In the genomic region with DNA sequence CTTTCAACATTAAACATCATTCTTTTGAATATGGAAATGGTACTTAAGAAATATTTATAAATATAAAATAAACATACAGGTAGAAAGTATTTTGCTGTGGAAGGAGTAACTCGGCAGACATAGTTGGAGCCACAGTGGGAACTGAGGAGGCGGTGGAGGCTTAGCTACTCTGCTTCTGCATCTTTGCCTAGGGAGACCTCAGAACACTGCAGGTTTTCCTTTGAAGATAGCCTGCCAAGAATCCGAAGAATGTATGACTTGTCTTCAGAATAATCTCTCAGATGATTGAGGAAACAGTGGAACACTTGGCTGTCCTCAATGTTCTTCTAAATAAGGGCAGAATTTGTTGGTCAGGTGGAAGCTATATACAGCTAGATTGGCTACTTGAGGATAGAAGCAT, we compare ENCODE assay signal across 26 mouse cellular contexts.
DNase-seq lines count a peak whose midpoint lies in the region; ATAC-seq and TF ChIP-seq lines count a peak whose summit lies in the region.
"Had no signal": no experiment of that assay in that cellular context is flagged by ENCODE, and none has a peak within 500 bp of the region (broad histone marks: within the 10 kb centered on the region; RNA-seq: fewer than 3 reads in every experiment).

No protein-coding gene starts in this region.

- 57% methylated on average over 3 of the region's 3 CpGs for WGBS in embryonic facial prominence, embryonic 14.5 days
- WGBS in embryonic facial prominence, embryonic 10.5 days: 63% methylated on average over 3 of the region's 3 CpGs
- WGBS in midbrain, embryonic 10.5 days: 67% methylated on average over 3 of the region's 3 CpGs
- 62% methylated on average over 3 of the region's 3 CpGs for WGBS in midbrain, postnatal 0 days

- H3K9ac ChIP-seq in embryonic facial prominence, embryonic 14.5 days (ENCODE audit: low read depth, low read length): no peak overlapping the region
- no peak overlapping the region for H3K9ac ChIP-seq in midbrain, postnatal 0 days (replicated peaks; ENCODE audit: low read length, poor library complexity, severe bottlenecking)
- H3K9ac ChIP-seq: embryonic facial prominence, embryonic 12.5 days; forebrain, embryonic 12.5 days; forebrain, embryonic 15.5 days; heart, embryonic 12.5 days; heart, embryonic 15.5 days; hindbrain, embryonic 14.5 days had no signal

- TF ChIP-seq CTCF in midbrain, postnatal 0 days (IDR thresholded peaks at IDR 0.05): no peak

- no peak overlapping the region for H3K27ac ChIP-seq in embryonic facial prominence, embryonic 14.5 days (replicated peaks; ENCODE audit: low read depth, low read length)
- no peak overlapping the region for H3K27ac ChIP-seq in embryonic facial prominence, embryonic 10.5 days (replicated peaks)
- H3K27ac ChIP-seq in midbrain, embryonic 10.5 days (replicated peaks): no peak overlapping the region
- no peak overlapping the region for H3K27ac ChIP-seq in midbrain, postnatal 0 days (ENCODE audit: low read depth, low read length)
- H3K27ac ChIP-seq: embryonic facial prominence, embryonic 12.5 days; forebrain, embryonic 12.5 days; forebrain, embryonic 15.5 days; heart, embryonic 15.5 days; hindbrain, embryonic 14.5 days; hindbrain, postnatal 0 days had no signal

- peaks cover 9% of the 10 kb centered on the region; the same call in 1 of the 2 replicates for H3K4me1 ChIP-seq in embryonic facial prominence, embryonic 14.5 days (ENCODE audit: control insufficient read depth, insufficient read depth, low read length)
- H3K4me1 ChIP-seq in embryonic facial prominence, embryonic 10.5 days: peaks cover 14% of the 10 kb centered on the region
- peaks cover 16% of the 10 kb centered on the region for H3K4me1 ChIP-seq in midbrain, embryonic 10.5 days
- H3K4me1 ChIP-seq in midbrain, postnatal 0 days (ENCODE audit: insufficient read depth, low read length): 0 out of 2 replicates have a peak, but pooled peaks cover 6% of the 10 kb centered on the region
- H3K4me1 ChIP-seq: heart, embryonic 15.5 days had no signal

- no peak for ATAC-seq in embryonic facial prominence, embryonic 14.5 days (ENCODE audit: low read depth)
- ATAC-seq in midbrain, postnatal 0 days (ENCODE audit: low FRiP score): no peak
- ATAC-seq: CD4-positive, CD25-positive, alpha-beta regulatory T cell, adult 4 months; forebrain, embryonic 15.5 days; hindbrain, postnatal 0 days; inflammation-experienced regulatory T-cells, adult 6 months; intestine, embryonic 16.5 days had no signal

- DNase-seq in embryonic facial prominence, embryonic 14.5 days (ENCODE audit: low spot score): peak; percentile 23
- DNase-seq in embryonic facial prominence, embryonic 10.5 days (ENCODE audit: low spot score): no peak
- DNase-seq in midbrain, embryonic 10.5 days (ENCODE audit: low spot score): peak; percentile 11
- DNase-seq in midbrain, postnatal 0 days (ENCODE audit: low spot score): no peak
- peak; percentile 24 for DNase-seq in mesoderm, embryonic 11.5 days (ENCODE audit: low read depth, low spot score)
- DNase-seq in kidney, adult 8-10 months: no peak
- DNase-seq: adrenal gland, postnatal 10 days; adrenal gland, postnatal 36 days; cerebellum, adult 18-20 months; cerebellum, adult 9-10 months; cerebellum, postnatal 14 days; gastrocnemius, postnatal 10 days; gastrocnemius, postnatal 36 days; heart, postnatal 10 days; heart, postnatal 4 days had no signal

- H3K27me3 ChIP-seq in embryonic facial prominence, embryonic 14.5 days (replicated peaks; ENCODE audit: control insufficient read depth, insufficient read depth, low read length): no peaks in the 10 kb centered on the region
- no peaks in the 10 kb centered on the region for H3K27me3 ChIP-seq in embryonic facial prominence, embryonic 10.5 days (replicated peaks; ENCODE audit: low read depth, poor library complexity, severe bottlenecking)
- no peaks in the 10 kb centered on the region for H3K27me3 ChIP-seq in midbrain, embryonic 10.5 days (ENCODE audit: low read depth, poor library complexity, severe bottlenecking)
- no peaks in the 10 kb centered on the region for H3K27me3 ChIP-seq in midbrain, postnatal 0 days (ENCODE audit: insufficient read depth, low read length)
- H3K27me3 ChIP-seq: embryonic facial prominence, embryonic 12.5 days; forebrain, embryonic 12.5 days; forebrain, embryonic 15.5 days; heart, embryonic 12.5 days; heart, embryonic 15.5 days had no signal

- H3K36me3 ChIP-seq in embryonic facial prominence, embryonic 14.5 days (ENCODE audit: control insufficient read depth, insufficient read depth, low read length): no peaks in the 10 kb centered on the region
- no peaks in the 10 kb centered on the region for H3K36me3 ChIP-seq in embryonic facial prominence, embryonic 10.5 days (replicated peaks)
- peaks cover 13% of the 10 kb centered on the region for H3K36me3 ChIP-seq in midbrain, embryonic 10.5 days
- no peaks in the 10 kb centered on the region for H3K36me3 ChIP-seq in midbrain, postnatal 0 days (ENCODE audit: insufficient read depth, low read length)
- H3K36me3 ChIP-seq: embryonic facial prominence, embryonic 12.5 days; forebrain, embryonic 12.5 days; forebrain, embryonic 15.5 days; heart, embryonic 12.5 days; heart, embryonic 15.5 days had no signal

- H3K4me3 ChIP-seq in embryonic facial prominence, embryonic 14.5 days (ENCODE audit: low read depth, low read length): no peak overlapping the region
- H3K4me3 ChIP-seq in embryonic facial prominence, embryonic 10.5 days: no peak overlapping the region
- no peak overlapping the region for H3K4me3 ChIP-seq in midbrain, embryonic 10.5 days
- no peak overlapping the region for H3K4me3 ChIP-seq in midbrain, postnatal 0 days (ENCODE audit: low read depth, low read length)
- H3K4me3 ChIP-seq: embryonic facial prominence, embryonic 12.5 days; erythroblast, embryonic 14.5 days; forebrain, embryonic 12.5 days; forebrain, embryonic 15.5 days; heart, embryonic 12.5 days; heart, embryonic 15.5 days had no signal

- H3K4me2 ChIP-seq in embryonic facial prominence, embryonic 14.5 days (ENCODE audit: low read depth, low read length): no peak overlapping the region
- H3K4me2 ChIP-seq in midbrain, postnatal 0 days (ENCODE audit: low read depth, low read length, poor library complexity, severe bottlenecking): no peak overlapping the region
- H3K4me2 ChIP-seq: embryonic facial prominence, embryonic 12.5 days; forebrain, embryonic 12.5 days; forebrain, embryonic 15.5 days; heart, embryonic 12.5 days; heart, embryonic 15.5 days; hindbrain, embryonic 14.5 days had no signal

- H3K9me3 ChIP-seq in embryonic facial prominence, embryonic 14.5 days (ENCODE audit: control insufficient read depth, low read length): no peaks in the 10 kb centered on the region
- H3K9me3 ChIP-seq in embryonic facial prominence, embryonic 10.5 days: no peaks in the 10 kb centered on the region
- no peaks in the 10 kb centered on the region for H3K9me3 ChIP-seq in midbrain, embryonic 10.5 days (replicated peaks)
- H3K9me3 ChIP-seq in midbrain, postnatal 0 days (ENCODE audit: low read length): no peaks in the 10 kb centered on the region
- H3K9me3 ChIP-seq: embryonic facial prominence, embryonic 12.5 days; forebrain, embryonic 12.5 days; forebrain, embryonic 15.5 days; heart, embryonic 12.5 days; heart, embryonic 15.5 days had no signal

Comparison
In these comparisons a context has a peak if more than half of its experiments do, and no peak if none do; other contexts are left out.
1. DNase-seq: peak in embryonic facial prominence, embryonic 14.5 days (single experiment), midbrain, embryonic 10.5 days (single experiment) and mesoderm, embryonic 11.5 days (single experiment); none in embryonic facial prominence, embryonic 10.5 days (single experiment), midbrain, postnatal 0 days (single experiment) and kidney, adult 8-10 months (0 of 2).